Mouse (Mus musculus): ENCODE data around the gene Cmc4.
A peak's percentile ranks its signal among the peaks of the same experiment; 100 is the strongest.

The Cmc4 gene

GRCm38 (mm10) chrX:75415936-75416785 is at the start of gene Cmc4, which contains the start of the genes Mtcp1 and Brcc3:
Gene Cmc4 (minus strand): TSS chrX:75416584.
Gene Mtcp1 (minus strand): TSS chrX:75416588.
Gene Brcc3 (plus strand): TSS chrX:75416628.
- DNase-seq (ENCODE audit: low spot score) = peak; percentile 87

GRCm38 (mm10) chrX:75454597-75454996 is 38.2 kb upstream of the Cmc4 start:
- DNase-seq (ENCODE audit: low spot score) = no peak

GRCm38 (mm10) chrX:75409711-75410110 is 6.7 kb downstream of the Cmc4 start:
- no peak for DNase-seq (ENCODE audit: low spot score)

- no peak for DNase-seq (ENCODE audit: low spot score)
Measured at GRCm38 (mm10) chrX:75403350-75403749, 13.0 kb downstream of the Cmc4 start.

GRCm38 (mm10) chrX:75402668-75403067 is 13.7 kb downstream of the Cmc4 start:
- DNase-seq (ENCODE audit: low spot score) = no peak

- DNase-seq (ENCODE audit: low spot score) = no peak
Measured at GRCm38 (mm10) chrX:75399471-75399870, 16.9 kb downstream of the Cmc4 start.

- peak; percentile 77 for DNase-seq (ENCODE audit: low spot score)
Measured at GRCm38 (mm10) chrX:75382195-75382771, 34.1 kb downstream of the Cmc4 start, which contains the start of the genes Fundc2 and F8. Gene Fundc2 (plus strand): TSS chrX:75382399. Gene F8 (minus strand): TSS chrX:75382615.

- no peak for DNase-seq (ENCODE audit: low spot score)
Measured at GRCm38 (mm10) chrX:75381699-75382098, 34.7 kb downstream of the Cmc4 start.

- DNase-seq (ENCODE audit: low spot score) = no peak
Measured at GRCm38 (mm10) chrX:75381176-75381575, 35.2 kb downstream of the Cmc4 start.

GRCm38 (mm10) chrX:75376815-75377214 is 39.6 kb downstream of the Cmc4 start:
- no peak for DNase-seq (ENCODE audit: low spot score)

GRCm38 (mm10) chrX:75372666-75373425 is 43.5 kb downstream of the Cmc4 start:
- no peak for DNase-seq (ENCODE audit: low spot score)

- DNase-seq (ENCODE audit: low spot score) = no peak
Measured at GRCm38 (mm10) chrX:75370197-75370596, 46.2 kb downstream of the Cmc4 start.
